Mouse (Mus musculus): ENCODE data around the gene Lrch3. TPM values are rescaled to one million over a fixed set of nuclear protein-coding genes. Genes with fewer than 3 reads are reported as not detected.

Lrch3 gene
- polyA plus RNA-seq, 1 experiment = 21.0 TPM

DNA sequence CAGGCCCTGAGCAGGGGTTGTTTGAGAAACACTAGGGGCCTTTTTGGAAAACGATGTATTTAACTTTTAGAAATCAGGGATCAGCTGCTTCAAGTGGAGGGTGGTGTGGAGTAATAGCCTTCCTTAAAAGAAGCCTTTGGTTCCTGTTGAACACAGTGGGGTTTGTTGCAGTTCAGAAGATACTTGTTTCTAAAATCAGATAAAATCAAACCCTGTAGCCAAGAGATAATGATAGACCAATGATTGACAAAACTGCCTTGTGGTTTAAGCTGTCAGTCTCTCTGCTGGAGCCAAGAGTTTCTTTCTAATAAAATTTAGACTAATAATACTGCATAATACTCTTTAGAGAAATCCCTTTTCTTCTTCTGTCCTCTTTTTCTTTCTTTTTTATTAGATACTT lies 66.3 kb downstream of the Lrch3 start:
- H3K4me3 ChIP-seq (ENCODE audit: insufficient read depth, low read depth, low read length) = no peak overlapping the region
- no peaks in the 10 kb centered on the region for H3K4me1 ChIP-seq (ENCODE audit: control insufficient read depth, insufficient read depth, low read length)
- H3K27ac ChIP-seq (ENCODE audit: insufficient read depth, low read depth, low read length) = no peak overlapping the region
- DNase-seq = no peak
- 92% methylated on average over 1 of the region's 1 CpGs for WGBS
- TF ChIP-seq POLR2A (IDR thresholded peaks at IDR 0.05; ENCODE audit: low read depth, low read length) (no peak), CTCF (conservative IDR thresholded peaks at IDR 0.05; ENCODE audit: insufficient read depth, insufficient read length, low read depth, low read length) (no peak)
- no peaks in the 10 kb centered on the region for H3K27me3 ChIP-seq (replicated peaks; ENCODE audit: control insufficient read depth, insufficient read depth, low read length)
- peaks cover 4% of the 10 kb centered on the region for H3K36me3 ChIP-seq (ENCODE audit: control insufficient read depth, insufficient read depth, low read length)

DNA sequence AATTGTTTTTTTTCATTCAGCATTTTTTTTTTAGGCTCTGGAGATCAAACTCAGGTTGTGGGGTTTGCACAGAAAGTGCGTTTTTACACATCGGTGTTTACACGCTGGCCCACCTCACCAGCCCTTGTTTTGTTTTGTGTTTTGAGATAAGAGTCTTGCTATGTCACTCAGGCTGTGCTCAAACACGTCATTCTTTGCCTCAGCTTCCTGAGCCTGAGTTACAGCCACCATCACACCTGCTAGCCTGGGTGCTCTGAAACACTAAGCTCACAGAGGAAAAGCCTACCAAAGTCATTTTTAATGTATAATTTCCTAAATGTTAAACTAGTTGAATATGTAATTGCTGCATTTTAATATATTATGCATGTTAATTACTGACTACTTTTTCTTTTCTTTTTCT lies 67.5 kb downstream of the Lrch3 start:
- no peak for TF ChIP-seq POLR2A (IDR thresholded peaks at IDR 0.05; ENCODE audit: low read depth, low read length)
- TF ChIP-seq CTCF (conservative IDR thresholded peaks at IDR 0.05; ENCODE audit: insufficient read depth, insufficient read length, low read depth, low read length) = no peak
- H3K36me3 ChIP-seq (ENCODE audit: control insufficient read depth, insufficient read depth, low read length) = peaks cover 4% of the 10 kb centered on the region
- no peak overlapping the region for H3K4me3 ChIP-seq (ENCODE audit: insufficient read depth, low read depth, low read length)
- 95% methylated on average over 4 of the region's 4 CpGs for WGBS
- H3K27ac ChIP-seq (ENCODE audit: insufficient read depth, low read depth, low read length) = no peak overlapping the region
- no peak for DNase-seq
- no peaks in the 10 kb centered on the region for H3K27me3 ChIP-seq (replicated peaks; ENCODE audit: control insufficient read depth, insufficient read depth, low read length)
- no peaks in the 10 kb centered on the region for H3K4me1 ChIP-seq (ENCODE audit: control insufficient read depth, insufficient read depth, low read length)

DNA sequence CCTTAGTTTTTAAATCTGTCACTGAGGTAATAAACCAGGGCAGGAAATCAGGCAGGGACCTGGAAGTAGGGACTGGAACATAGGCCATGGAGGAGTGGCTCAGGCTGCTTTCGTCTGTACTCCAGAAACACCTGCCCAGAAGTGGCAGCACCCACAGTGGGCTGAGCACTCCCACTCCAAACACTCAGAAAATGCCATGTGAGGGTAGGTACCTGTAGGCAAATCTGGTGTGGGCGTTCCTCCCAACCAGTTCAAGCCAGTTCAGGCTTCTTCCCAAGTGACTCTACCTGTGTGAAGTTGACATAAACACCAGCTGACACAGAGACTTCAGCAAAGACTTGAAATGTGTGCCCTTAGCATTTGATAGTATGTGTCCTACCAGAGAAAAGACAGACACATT lies 70.7 kb downstream of the Lrch3 start:
- H3K36me3 ChIP-seq (ENCODE audit: control insufficient read depth, insufficient read depth, low read length) = peaks cover 4% of the 10 kb centered on the region
- H3K27ac ChIP-seq (ENCODE audit: insufficient read depth, low read depth, low read length) = no peak overlapping the region
- H3K4me1 ChIP-seq (ENCODE audit: control insufficient read depth, insufficient read depth, low read length) = no peaks in the 10 kb centered on the region
- TF ChIP-seq POLR2A (IDR thresholded peaks at IDR 0.05; ENCODE audit: low read depth, low read length) (no peak), CTCF (conservative IDR thresholded peaks at IDR 0.05; ENCODE audit: insufficient read depth, insufficient read length, low read depth, low read length) (no peak)
- H3K27me3 ChIP-seq (replicated peaks; ENCODE audit: control insufficient read depth, insufficient read depth, low read length) = no peaks in the 10 kb centered on the region
- 83% methylated on average over 2 of the region's 2 CpGs for WGBS
- no peak for DNase-seq
- H3K4me3 ChIP-seq (ENCODE audit: insufficient read depth, low read depth, low read length) = no peak overlapping the region

DNA sequence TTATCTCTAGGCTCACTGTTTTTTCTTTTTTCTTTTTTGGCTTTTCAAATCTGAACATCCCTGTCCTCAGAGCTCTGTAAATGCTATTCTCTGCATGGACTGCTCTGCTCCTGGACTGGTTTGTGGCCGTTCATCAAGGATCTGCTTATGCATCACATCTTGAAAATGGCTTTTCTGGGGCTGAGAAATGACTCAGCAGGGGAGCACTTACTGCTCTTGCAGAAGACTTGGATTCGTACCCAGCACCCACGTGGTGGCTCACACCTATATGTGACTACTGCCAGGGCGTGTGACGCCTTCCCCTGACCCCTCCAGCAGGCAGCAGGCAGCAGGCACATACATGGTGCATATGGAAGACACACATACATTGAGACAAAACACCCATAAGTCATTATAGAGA lies 78.3 kb downstream of the Lrch3 start:
- 88% methylated on average over 5 of the region's 5 CpGs for WGBS
- peaks cover 2% of the 10 kb centered on the region for H3K36me3 ChIP-seq (ENCODE audit: control insufficient read depth, insufficient read depth, low read length)
- TF ChIP-seq CTCF (conservative IDR thresholded peaks at IDR 0.05; ENCODE audit: insufficient read depth, insufficient read length, low read depth, low read length) (no peak), POLR2A (IDR thresholded peaks at IDR 0.05; ENCODE audit: low read depth, low read length) (no peak)
- H3K4me1 ChIP-seq (ENCODE audit: control insufficient read depth, insufficient read depth, low read length) = no peaks in the 10 kb centered on the region
- no peak for DNase-seq
- H3K4me3 ChIP-seq (ENCODE audit: insufficient read depth, low read depth, low read length) = no peak overlapping the region
- no peaks in the 10 kb centered on the region for H3K27me3 ChIP-seq (replicated peaks; ENCODE audit: control insufficient read depth, insufficient read depth, low read length)
- no peak overlapping the region for H3K27ac ChIP-seq (ENCODE audit: insufficient read depth, low read depth, low read length)

DNA sequence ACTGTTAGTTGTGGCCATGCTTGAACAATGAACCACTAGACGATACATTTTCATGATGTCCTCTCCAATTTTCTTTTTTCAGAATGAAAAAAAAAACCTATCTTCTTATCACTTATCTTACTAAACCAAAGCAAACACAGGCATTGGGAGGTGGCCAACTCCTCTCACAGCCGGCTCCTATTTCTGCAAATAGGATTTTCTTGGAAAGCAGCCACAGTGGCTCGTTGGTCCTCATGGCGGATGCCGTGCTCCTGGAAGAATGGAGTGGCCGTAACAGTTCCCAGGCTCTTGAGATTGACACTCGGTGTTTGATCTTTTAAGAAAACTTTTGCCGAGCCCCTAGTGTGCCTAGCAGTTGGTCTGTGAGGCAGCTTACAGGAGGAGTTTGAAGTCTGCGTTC lies 91.3 kb downstream of the Lrch3 start:
- TF ChIP-seq CTCF (conservative IDR thresholded peaks at IDR 0.05; ENCODE audit: insufficient read depth, insufficient read length, low read depth, low read length) (no peak), POLR2A (IDR thresholded peaks at IDR 0.05; ENCODE audit: low read depth, low read length) (no peak)
- no peak for DNase-seq

DNA sequence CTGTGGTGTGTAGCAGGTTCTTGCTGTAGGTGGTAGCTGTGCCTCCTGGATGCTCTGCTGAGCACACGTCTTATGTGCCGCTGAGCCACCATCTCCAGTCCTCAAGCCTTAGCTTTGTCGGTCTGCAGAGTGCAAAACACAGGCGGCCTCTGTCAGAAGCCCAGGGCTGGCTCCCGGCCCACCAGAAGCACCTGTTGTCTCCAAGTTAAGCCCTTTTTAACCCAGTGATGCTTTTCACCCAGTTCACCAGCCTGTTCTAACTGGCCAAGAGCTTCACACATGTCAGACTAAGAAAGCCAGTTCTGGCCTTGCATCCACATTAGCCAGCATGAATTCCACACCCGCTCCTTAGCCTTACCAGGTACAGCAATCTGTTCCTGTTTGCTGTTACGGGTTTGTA lies 93.0 kb downstream of the Lrch3 start:
- no peaks in the 10 kb centered on the region for H3K27me3 ChIP-seq (replicated peaks; ENCODE audit: control insufficient read depth, insufficient read depth, low read length)
- no peaks in the 10 kb centered on the region for H3K4me1 ChIP-seq (ENCODE audit: control insufficient read depth, insufficient read depth, low read length)
- TF ChIP-seq POLR2A (IDR thresholded peaks at IDR 0.05; ENCODE audit: low read depth, low read length) (no peak), CTCF (conservative IDR thresholded peaks at IDR 0.05; ENCODE audit: insufficient read depth, insufficient read length, low read depth, low read length) (no peak)
- no peaks in the 10 kb centered on the region for H3K36me3 ChIP-seq (ENCODE audit: control insufficient read depth, insufficient read depth, low read length)
- no peak overlapping the region for H3K27ac ChIP-seq (ENCODE audit: insufficient read depth, low read depth, low read length)
- WGBS = 77% methylated on average over 7 of the region's 7 CpGs
- H3K4me3 ChIP-seq (ENCODE audit: insufficient read depth, low read depth, low read length) = no peak overlapping the region
- no peak for DNase-seq

More for the DNA sequence above, 91.3 kb downstream of the Lrch3 start:
- H3K4me1 ChIP-seq (ENCODE audit: control insufficient read depth, insufficient read depth, low read length) = no peaks in the 10 kb centered on the region
- H3K27ac ChIP-seq (ENCODE audit: insufficient read depth, low read depth, low read length) = no peak overlapping the region
- no peaks in the 10 kb centered on the region for H3K27me3 ChIP-seq (replicated peaks; ENCODE audit: control insufficient read depth, insufficient read depth, low read length)
- H3K4me3 ChIP-seq (ENCODE audit: insufficient read depth, low read depth, low read length) = no peak overlapping the region
- peaks cover 1% of the 10 kb centered on the region; the same call in 1 of the 2 replicates for H3K36me3 ChIP-seq (ENCODE audit: control insufficient read depth, insufficient read depth, low read length)
- 59% methylated on average over 9 of the region's 9 CpGs for WGBS

DNA sequence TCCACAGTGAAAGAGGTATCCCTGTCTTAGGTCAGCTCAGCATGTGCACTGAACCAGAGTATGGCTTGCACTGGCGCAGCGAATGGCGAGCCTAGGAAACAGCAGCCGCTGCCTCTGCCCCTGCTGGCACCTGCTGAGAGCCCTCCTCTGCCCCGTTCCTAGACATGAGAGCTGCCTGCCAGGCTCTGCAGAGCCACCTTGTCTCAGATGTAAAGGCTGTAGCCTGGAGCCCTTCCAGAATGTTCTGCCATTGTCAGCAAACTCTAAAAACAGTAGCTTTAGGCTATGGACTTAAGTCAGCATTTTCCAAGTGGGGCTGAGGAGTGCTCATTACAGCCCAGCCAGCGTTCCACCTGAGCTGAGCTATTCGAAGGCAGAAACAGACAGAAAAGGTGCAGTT lies 93.5 kb downstream of the Lrch3 start:
- DNase-seq = peak; percentile 69
- 49% methylated on average over 7 of the region's 7 CpGs for WGBS
- H3K27me3 ChIP-seq (replicated peaks; ENCODE audit: control insufficient read depth, insufficient read depth, low read length) = no peaks in the 10 kb centered on the region
- no peaks in the 10 kb centered on the region; the same call in 1 of the 2 replicates for H3K36me3 ChIP-seq (ENCODE audit: control insufficient read depth, insufficient read depth, low read length)
- TF ChIP-seq CTCF (conservative IDR thresholded peaks at IDR 0.05; ENCODE audit: insufficient read depth, insufficient read length, low read depth, low read length) = no peak
- no peak for TF ChIP-seq POLR2A (IDR thresholded peaks at IDR 0.05; ENCODE audit: low read depth, low read length)
- no peak overlapping the region for H3K27ac ChIP-seq (ENCODE audit: insufficient read depth, low read depth, low read length)
- H3K4me3 ChIP-seq (ENCODE audit: insufficient read depth, low read depth, low read length) = no peak overlapping the region
- H3K4me1 ChIP-seq (ENCODE audit: control insufficient read depth, insufficient read depth, low read length) = no peaks in the 10 kb centered on the region

Measured in kidney, adult 2 months (tissue).